Mouse (Mus musculus) liver, embryonic 14.5 days (tissue): ENCODE measurements around the gene Entpd6. TPM values are rescaled to one million over a fixed set of nuclear protein-coding genes. Genes with fewer than 3 reads are reported as not detected.

ENCODE experiments used
- ATAC-seq: fragments of 200-750 bp; cut with Nextera tagmentation; 2 replicates; pipeline ENCODE4 v1.8.0; 2017; ENCODE audit warnings: moderate number of reproducible peaks, mild to moderate bottlenecking, moderate library complexity; ENCODE audit not compliant: insufficient read depth
- DNase-seq, 3 experiments: peaks; one replicate each; pipeline ENCODE4 v3.0.0-alpha.2; 2012 to 2013; ENCODE audit warnings: low read depth in 3 of 3, low spot score in 3 of 3
- H3K27ac ChIP-seq: fragments of 300-500 bp; sonication (generic); 2 replicates; pipeline ENCODE4 v1.5.1; 2014; ENCODE audit warnings: moderate library complexity, mild to moderate bottlenecking, control low read depth, inconsistent platforms
- H3K27me3 ChIP-seq: fragments of 300-500 bp; sonication (generic); 2 replicates; pipeline ENCODE4 v1.6.1; 2014; ENCODE audit warnings: mild to moderate bottlenecking, low read length, moderate library complexity; ENCODE audit not compliant: control insufficient read depth, insufficient read depth
- H3K36me3 ChIP-seq: fragments of 300-500 bp; sonication (generic); replicated peaks from 2 replicates; pipeline ENCODE4 v1.6.1; 2014; ENCODE audit warnings: low read depth; ENCODE audit not compliant: control insufficient read depth, insufficient read depth
- H3K4me1 ChIP-seq, 2 experiments: fragments of 200-500 bp in 1 of 2; fragments of 300-500 bp in 1 of 2; sonication (generic) in 1 of 2; replicated peaks; 2 replicates each; pipeline ENCODE4 v1.6.1; 2012 to 2014; ENCODE audit warnings: antibody characterized with exemption in 1 of 2, inconsistent platforms in 1 of 2, low read length in 1 of 2; ENCODE audit not compliant: control insufficient read depth in 2 of 2, insufficient read depth in 2 of 2
- H3K4me2 ChIP-seq: fragments of 300-500 bp; sonication (generic); 2 replicates; pipeline ENCODE4 v1.6.1; 2014; ENCODE audit warnings: low read depth, mild to moderate bottlenecking, control low read depth, moderate library complexity
- H3K4me3 ChIP-seq, 2 experiments: fragments of 200-500 bp in 1 of 2; fragments of 300-500 bp in 1 of 2; sonication (generic) in 1 of 2; 2 replicates each; pipeline ENCODE4 v1.5.1; 2012 to 2014; ENCODE audit warnings: low read depth in 2 of 2, low read length in 2 of 2, mild to moderate bottlenecking in 2 of 2, control low read depth in 1 of 2, inconsistent platforms in 1 of 2, moderate library complexity in 1 of 2; ENCODE audit not compliant: insufficient read depth in 1 of 2
- H3K9ac ChIP-seq: fragments of 300-500 bp; sonication (generic); replicated peaks from 2 replicates; pipeline ENCODE4 v1.6.1; 2014; ENCODE audit warnings: mild to moderate bottlenecking, control low read depth, moderate library complexity
- H3K9me3 ChIP-seq: fragments of 300-500 bp; sonication (generic); 2 replicates; pipeline ENCODE4 v1.6.1; 2016; ENCODE audit warnings: low read length, mixed read lengths; ENCODE audit not compliant: control insufficient read depth
- CTCF ChIP-seq: IDR thresholded peaks from 2 replicates; pipeline ENCODE4 v1.5.1; 2016; ENCODE audit warnings: antibody characterized with exemption, low read depth, control low read depth
- EP300 ChIP-seq: IDR thresholded peaks from 2 replicates; pipeline ENCODE4 v1.6.1; 2016; ENCODE audit warnings: antibody characterized with exemption, low read depth
- WGBS: fragments of 180-500 bp; shearing (Covaris S2); extraction: QIAGEN DNeasy Blood & Tissue Kit; methylation state at CpG from one replicate; pipeline ENCODE4 v1.1.7; 2014; ENCODE audit not compliant: insufficient replicate concordance; 5-methylcytosine and 5-hydroxymethylcytosine counted together
- polyA plus RNA-seq, 2 experiments: library from polyadenylated mRNA; depleted of rRNA in 1 of 2; stranded (reverse) in 1 of 2; unstranded in 1 of 2; fragments of >200 nt; fragmentation: Nextera tagmentation in 1 of 2; extraction: Ambion mirVana in 1 of 2; gene quantifications; 2 replicates each; pipeline versions ENCODE4 v1.2.1 to v1.2.3; 2012 to 2014

The Entpd6 gene
- polyA plus RNA-seq, 2 experiments: 7.1 to 8.2 TPM

DNA sequence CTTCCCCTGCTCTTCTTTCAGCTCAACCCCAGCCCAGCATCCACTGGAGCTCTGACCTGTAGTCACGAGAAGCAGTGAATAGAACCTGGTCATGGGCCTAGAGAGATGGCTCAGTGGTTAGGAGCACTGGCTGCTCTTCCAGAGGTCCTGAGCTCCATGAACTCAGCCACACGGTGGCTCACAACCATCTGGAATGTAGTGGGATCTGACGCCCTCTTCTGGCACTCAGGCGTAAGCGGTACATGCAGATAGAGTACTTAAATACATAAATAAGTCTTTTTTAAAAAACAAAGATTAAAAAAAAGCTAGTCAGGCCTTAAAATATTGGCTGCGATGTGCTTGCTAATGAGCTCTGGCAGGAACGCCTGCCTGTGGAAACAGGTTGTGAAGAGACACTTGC lies 12.6 kb downstream of the Entpd6 start:
- no peaks in the 10 kb centered on the region for H3K4me1 ChIP-seq
- peaks cover 8% of the 10 kb centered on the region for H3K36me3 ChIP-seq
- no peak overlapping the region for H3K27ac ChIP-seq
- no peak overlapping the region for H3K9ac ChIP-seq
- ATAC-seq (no peak), DNase-seq (no peak)
- no peak overlapping the region for H3K4me2 ChIP-seq
- H3K9me3 ChIP-seq: no peaks in the 10 kb centered on the region
- H3K27me3 ChIP-seq: no peaks in the 10 kb centered on the region
- no peak overlapping the region for H3K4me3 ChIP-seq
- no peak for TF ChIP-seq EP300
- TF ChIP-seq CTCF: 0 out of 2 replicates have a peak, but pooled peaks have one; percentile 23
- 75% methylated on average over 7 of the region's 7 CpGs for WGBS

DNA sequence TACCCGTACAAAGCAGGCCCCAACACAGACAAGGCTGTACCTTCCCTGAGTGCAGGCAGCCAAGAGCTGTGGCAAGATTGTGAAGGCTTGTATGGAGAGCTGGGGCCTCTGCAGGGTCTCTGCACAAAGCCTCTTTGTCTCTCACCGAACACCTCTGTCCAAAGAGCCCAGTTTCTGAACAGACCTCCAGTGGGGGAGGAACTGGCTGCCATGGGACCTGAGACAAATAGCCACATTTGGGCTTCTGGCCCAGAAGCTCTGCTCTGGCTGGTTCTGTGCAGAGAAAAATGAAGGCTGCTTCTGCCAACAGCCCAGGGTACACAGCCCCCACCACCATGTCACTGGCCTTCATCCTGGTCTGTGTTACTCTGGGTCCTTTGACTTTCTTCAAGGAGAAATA lies 16.8 kb downstream of the Entpd6 start:
- no peak for DNase-seq

DNA sequence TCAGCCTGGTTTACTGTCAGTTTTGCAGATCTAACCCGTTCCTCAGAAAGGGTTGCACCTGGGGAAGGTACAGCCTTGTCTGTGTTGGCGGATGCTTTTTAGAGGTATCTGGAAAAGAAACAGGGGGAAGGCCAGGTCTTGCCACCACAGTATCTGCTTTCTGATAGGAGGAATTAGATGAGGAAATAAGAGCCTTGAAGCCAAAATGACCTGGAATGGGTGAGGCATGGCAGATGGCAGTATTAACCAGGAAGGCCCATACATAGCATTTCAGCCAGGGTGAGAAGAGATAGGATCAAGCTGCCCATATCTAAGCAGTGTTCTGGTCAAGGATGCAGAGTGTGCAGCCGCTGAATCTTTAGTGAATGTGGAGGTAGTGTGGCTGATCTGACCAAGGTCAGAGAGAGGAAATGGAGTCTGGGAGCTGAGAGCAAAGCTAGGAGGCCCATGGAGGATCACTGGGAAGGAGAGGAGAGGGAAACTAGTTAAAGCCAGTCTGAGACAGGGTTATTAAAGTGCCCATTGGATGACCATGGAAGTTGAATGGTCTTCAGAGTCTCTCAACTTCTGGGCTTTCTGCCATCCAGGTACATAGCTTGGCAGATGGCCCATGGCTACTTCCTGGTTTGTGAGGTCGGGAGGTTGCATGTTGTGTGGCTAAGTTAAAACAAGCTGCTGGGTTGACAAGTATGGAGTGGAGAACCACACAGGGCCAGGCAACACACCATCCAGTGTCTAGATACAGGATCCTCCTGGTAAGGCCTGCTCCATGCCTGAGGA lies 17.4 kb downstream of the Entpd6 start:
- Histone ChIP-seq H3K4me1 (peaks cover 0 to 5% of the 10 kb centered on the region in 2 experiments; a peak in 1 of 4 replicates), H3K36me3 (no peaks in the 10 kb centered on the region), H3K9ac (no peak overlapping the region), H3K4me2 (no peak overlapping the region), H3K27ac (no peak overlapping the region), H3K27me3 (no peaks in the 10 kb centered on the region), H3K9me3 (no peaks in the 10 kb centered on the region), H3K4me3 (no peak overlapping the region)
- ATAC-seq: no peak
- no peak for DNase-seq
- TF ChIP-seq EP300: no peak
- TF ChIP-seq CTCF: no peak
- WGBS: 61% methylated on average over 4 of the region's 4 CpGs

More for the DNA sequence above, 16.8 kb downstream of the Entpd6 start:
- Histone ChIP-seq H3K9ac (no peak overlapping the region), H3K4me1 (peaks cover 0 to 5% of the 10 kb centered on the region in 2 experiments; a peak in 1 of 4 replicates), H3K27me3 (no peaks in the 10 kb centered on the region), H3K4me3 (no peak overlapping the region), H3K36me3 (peaks cover 2% of the 10 kb centered on the region; the same call in 1 of the 2 replicates), H3K27ac (no peak overlapping the region), H3K4me2 (no peak overlapping the region), H3K9me3 (no peaks in the 10 kb centered on the region)
- 74% methylated on average over 2 of the region's 2 CpGs for WGBS
- TF ChIP-seq CTCF: no peak
- ATAC-seq: no peak

DNA sequence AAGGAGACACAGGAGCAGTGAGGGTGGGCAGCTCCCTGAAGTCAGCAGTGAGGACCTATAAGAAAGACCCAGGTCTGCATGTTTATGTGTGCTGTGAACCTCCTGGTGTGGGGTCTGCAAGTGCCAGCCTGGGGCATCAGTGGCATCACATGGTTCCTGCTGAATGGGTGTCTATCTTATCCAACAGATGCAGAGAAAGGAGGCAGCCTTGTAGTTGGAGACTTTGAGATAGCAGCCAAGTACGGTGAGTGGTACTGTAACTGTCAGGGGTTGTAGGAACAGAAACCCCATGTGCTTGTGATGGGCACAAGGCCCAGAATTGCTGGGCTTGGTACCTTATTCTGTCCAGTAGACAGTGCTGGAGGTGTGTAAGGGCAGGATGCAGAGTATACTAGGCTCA lies 19.8 kb downstream of the Entpd6 start:
- no peaks in the 10 kb centered on the region for H3K9me3 ChIP-seq
- TF ChIP-seq CTCF: no peak
- TF ChIP-seq EP300: 0 out of 2 replicates have a peak, but pooled peaks have one; percentile 19
- no peak overlapping the region for H3K9ac ChIP-seq
- no peak overlapping the region for H3K4me3 ChIP-seq
- H3K27ac ChIP-seq: no peak overlapping the region
- no peaks in the 10 kb centered on the region for H3K27me3 ChIP-seq
- peak; percentile 42; the same call in 1 of the 2 replicates for ATAC-seq
- no peaks in the 10 kb centered on the region for H3K36me3 ChIP-seq
- peaks cover 0 to 5% of the 10 kb centered on the region in 2 experiments; a peak in 1 of 4 replicates for H3K4me1 ChIP-seq
- 33% methylated on average over 1 of the region's 1 CpGs for WGBS
- DNase-seq: no peak
- H3K4me2 ChIP-seq: no peak overlapping the region

DNA sequence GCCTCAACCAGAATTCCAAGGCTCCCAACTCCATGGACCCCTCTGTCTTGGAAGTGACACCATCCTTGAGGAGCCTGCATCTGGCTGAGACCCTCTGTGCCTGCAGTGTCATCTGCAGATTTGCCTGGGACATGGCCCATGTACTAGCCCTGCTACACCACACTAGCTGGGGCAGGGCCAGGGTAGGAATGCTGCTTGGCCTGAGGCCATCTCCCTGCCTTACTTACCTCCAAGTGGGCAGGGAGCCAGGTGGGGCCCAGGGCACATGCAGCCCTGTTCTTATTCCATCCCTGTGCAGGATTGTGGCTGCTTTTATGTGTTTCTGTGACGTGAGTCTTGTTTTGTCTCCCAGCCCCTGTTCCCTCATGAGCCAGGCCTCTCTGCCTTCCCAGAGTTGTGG lies 21.9 kb downstream of the Entpd6 start:
- ATAC-seq: no peak
- H3K9ac ChIP-seq: no peak overlapping the region

More for the DNA sequence above, 21.9 kb downstream of the Entpd6 start:
- Histone ChIP-seq H3K36me3 (no peaks in the 10 kb centered on the region), H3K9me3 (no peaks in the 10 kb centered on the region), H3K27ac (no peak overlapping the region), H3K4me1 (peaks cover 0 to 5% of the 10 kb centered on the region in 2 experiments; a peak in 1 of 4 replicates), H3K4me3 (no peak overlapping the region), H3K4me2 (no peak overlapping the region), H3K27me3 (no peaks in the 10 kb centered on the region)
- WGBS: 44% methylated on average over 1 of the region's 1 CpGs
- DNase-seq: no peak
- TF ChIP-seq CTCF (no peak), EP300 (no peak)
